Mouse (Mus musculus): ENCODE data around the gene Zfp790.

GRCm38 (mm10) chr7:29815061-29815784 lies 691 bp upstream of the Zfp790 start:
- TF ChIP-seq CTCF (IDR thresholded peaks at IDR 0.05) (no peak), EP300 (IDR thresholded peaks at IDR 0.05; ENCODE audit: insufficient read depth, low read depth, low read length) (no peak)
